Mouse (Mus musculus) hematopoietic stem cell, adult 5-6 weeks (primary cell): ENCODE data around the gene Gm42906. TPM values are rescaled to one million over a fixed set of nuclear protein-coding genes. Genes with fewer than 3 reads are reported as not detected.

Experiments used
- ATAC-seq, 2 experiments: fragments of 125-278 bp in 1 of 2; replicated peaks in 1 of 2; 2 replicates each; pipeline ENCODE4 v1.8.0; 2016 to 2017; ENCODE audit warnings: inconsistent platforms in 2 of 2, mild to moderate bottlenecking in 2 of 2, moderate number of reproducible peaks in 2 of 2, low read depth in 1 of 2, moderate TSS enrichment in 1 of 2; ENCODE audit not compliant: low FRiP score in 2 of 2, poor library complexity in 2 of 2, severe bottlenecking in 2 of 2, insufficient read depth in 1 of 2, low TSS enrichment in 1 of 2
- total RNA-seq: library from RNA; stranded (forward); fragments of 172-1452, 232-1000 nt; gene quantifications from 2 replicates; pipeline ENCODE4 v1.2.3, GENCODE M21; 2017

The Gm42906 gene
- total RNA-seq, 1 experiment from 2014 or later, result not detected

GRCm38 (mm10) chr5:151400557-151400944 lies 27.4 kb downstream of the Gm42906 start:
- no peak for ATAC-seq

GRCm38 (mm10) chr5:151399918-151400556 lies 27.9 kb downstream of the Gm42906 start:
- no peak for ATAC-seq

- ATAC-seq, result no peak
Observed at GRCm38 (mm10) chr5:151396119-151396518, 31.8 kb downstream of the Gm42906 start.

GRCm38 (mm10) chr5:151394690-151395089 lies 33.3 kb downstream of the Gm42906 start:
- no peak for ATAC-seq

GRCm38 (mm10) chr5:151393821-151394662 lies 33.9 kb downstream of the Gm42906 start:
- no peak for ATAC-seq

GRCm38 (mm10) chr5:151389827-151390226 lies 38.1 kb downstream of the Gm42906 start:
- ATAC-seq, result no peak

- no peak for ATAC-seq
Observed at GRCm38 (mm10) chr5:151379896-151380295, 48.1 kb downstream of the Gm42906 start.

- ATAC-seq, result no peak
Observed at GRCm38 (mm10) chr5:151379210-151379609, 48.8 kb downstream of the Gm42906 start.

GRCm38 (mm10) chr5:151376931-151377330 lies 51.0 kb downstream of the Gm42906 start:
- ATAC-seq, result no peak

- ATAC-seq, result no peak
Observed at GRCm38 (mm10) chr5:151374825-151375224, 53.1 kb downstream of the Gm42906 start.

GRCm38 (mm10) chr5:151371130-151371529 lies 56.8 kb downstream of the Gm42906 start:
- ATAC-seq, result no peak

GRCm38 (mm10) chr5:151369306-151369721 lies 58.6 kb downstream of the Gm42906 start:
- no peak for ATAC-seq

GRCm38 (mm10) chr5:151368395-151369190 lies 59.4 kb downstream of the Gm42906 start:
- ATAC-seq, result peak; percentile 93 to 95

- ATAC-seq, result peak in 1 of 2 experiments; percentile 5; a peak in 1 of 4 replicates
Observed at GRCm38 (mm10) chr5:151367881-151368394, 60.0 kb downstream of the Gm42906 start.

- ATAC-seq, result no peak
Observed at GRCm38 (mm10) chr5:151367317-151367716, 60.6 kb downstream of the Gm42906 start.

- no peak for ATAC-seq
Observed at GRCm38 (mm10) chr5:151363343-151364000, 64.5 kb downstream of the Gm42906 start.

GRCm38 (mm10) chr5:151349616-151350015 lies 78.3 kb downstream of the Gm42906 start:
- no peak for ATAC-seq
